Mouse (Mus musculus): ENCODE data around the gene Gstm6. TPM values are rescaled to one million over a fixed set of nuclear protein-coding genes. Genes with fewer than 3 reads are reported as not detected.
"Not testable (repeated sequence)": the region's sequence is repeated elsewhere in the genome, so short reads cannot be mapped to it uniquely, and the experiment has no call there.

Gene Gstm6
- polyA plus RNA-seq, 1 experiment from 2014 or later = 21.2 TPM

DNA sequence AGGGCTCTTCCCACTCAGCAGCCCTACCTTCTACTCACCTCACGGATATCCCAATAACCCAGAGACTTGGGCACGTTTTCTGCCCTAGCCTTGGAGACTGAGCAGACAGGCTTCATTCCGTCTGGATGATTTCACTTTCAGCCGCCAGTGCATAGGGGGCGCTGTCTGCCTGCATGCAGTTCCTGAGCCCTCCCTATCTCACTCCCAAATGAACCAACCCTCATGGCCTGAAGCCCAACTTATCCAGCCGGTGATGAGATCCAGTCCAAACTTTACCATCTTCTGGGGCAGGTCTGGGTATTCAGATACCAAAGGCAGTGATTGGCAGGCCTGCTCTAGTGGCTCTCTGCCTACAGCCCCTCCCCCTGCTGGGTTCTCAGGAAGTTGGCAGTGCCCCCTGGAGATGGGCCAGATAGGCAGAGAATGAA, 9.8 kb upstream of the Gstm6 start:
- WGBS = 20% methylated on average over 6 of the region's 6 CpGs
- Histone ChIP-seq H3K9me3 (replicated peaks; ENCODE audit: control insufficient read depth, low read length, poor library complexity, severe bottlenecking) (no peaks in the 10 kb centered on the region), H3K4me2 (ENCODE audit: low read length) (no peak overlapping the region), H3K9ac (ENCODE audit: low read depth, low read length) (no peak overlapping the region), H3K4me1 (ENCODE audit: control insufficient read depth, insufficient read depth, low read length) (no peaks in the 10 kb centered on the region), H3K36me3 (ENCODE audit: control insufficient read depth, insufficient read depth, low read length) (no peaks in the 10 kb centered on the region), H3K27ac (ENCODE audit: low read length) (peak overlapping the region; percentile 37; the same call in 1 of the 2 replicates), H3K4me3 (ENCODE audit: low read depth, low read length) (no peak overlapping the region), H3K27me3 (ENCODE audit: control insufficient read depth, insufficient read depth, low read depth, low read length) (no peaks in the 10 kb centered on the region)
- ATAC-seq = peak; percentile 71

DNA sequence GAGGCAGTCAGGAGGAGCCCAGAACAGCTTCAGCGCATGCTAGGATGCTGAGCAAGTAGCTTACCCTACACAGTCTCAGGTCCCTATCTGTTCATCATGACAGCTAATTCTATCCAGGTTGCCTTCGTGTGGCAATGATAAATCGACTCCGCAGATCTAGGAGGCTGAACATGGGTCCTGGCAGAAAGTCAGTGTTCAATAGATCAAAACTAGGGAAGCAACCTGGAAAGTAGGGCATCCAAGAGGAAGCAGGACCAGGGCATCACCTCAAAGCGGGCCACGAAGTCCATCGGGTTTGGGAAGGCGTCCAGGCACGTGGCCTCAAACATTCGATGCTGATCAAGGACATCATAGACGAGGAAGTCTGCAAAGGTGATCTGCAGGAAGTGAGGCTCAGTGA, 7.0 kb upstream of the Gstm6 start:
- no peak overlapping the region for H3K9ac ChIP-seq (ENCODE audit: low read depth, low read length)
- no peaks in the 10 kb centered on the region for H3K9me3 ChIP-seq (replicated peaks; ENCODE audit: control insufficient read depth, low read length, poor library complexity, severe bottlenecking)
- 84% methylated on average over 11 of the region's 11 CpGs for WGBS
- H3K27me3 ChIP-seq (ENCODE audit: control insufficient read depth, insufficient read depth, low read depth, low read length) = no peaks in the 10 kb centered on the region
- no peak for ATAC-seq
- no peaks in the 10 kb centered on the region for H3K4me1 ChIP-seq (ENCODE audit: control insufficient read depth, insufficient read depth, low read length)
- no peaks in the 10 kb centered on the region for H3K36me3 ChIP-seq (ENCODE audit: control insufficient read depth, insufficient read depth, low read length)
- H3K27ac ChIP-seq (ENCODE audit: low read length) = no peak overlapping the region
- no peak overlapping the region for H3K4me2 ChIP-seq (ENCODE audit: low read length)
- no peak overlapping the region for H3K4me3 ChIP-seq (ENCODE audit: low read depth, low read length)

DNA sequence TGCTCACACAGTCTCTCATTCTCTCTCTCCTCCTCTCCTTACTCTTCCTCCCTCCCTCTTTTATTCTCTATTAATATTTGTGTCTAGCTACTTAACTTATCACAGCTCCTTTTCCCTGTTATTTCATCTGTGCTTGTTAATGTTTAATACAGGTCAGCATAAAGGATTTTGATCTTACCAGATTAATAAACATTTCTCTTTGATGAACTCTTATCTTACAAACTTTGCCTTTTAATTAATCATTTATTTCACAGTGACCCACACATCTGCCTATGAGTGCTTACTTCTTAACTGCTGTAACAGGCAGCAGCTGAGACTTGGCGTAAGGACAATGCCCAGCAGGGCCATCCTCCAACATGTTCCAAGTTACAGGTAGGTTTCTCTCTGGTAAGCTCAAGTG, 5.9 kb upstream of the Gstm6 start:
- ATAC-seq; H3K36me3 ChIP-seq (ENCODE audit: control insufficient read depth, insufficient read depth, low read length); H3K27ac ChIP-seq (ENCODE audit: low read length); H3K27me3 ChIP-seq (ENCODE audit: control insufficient read depth, insufficient read depth, low read depth, low read length); H3K9me3 ChIP-seq (replicated peaks; ENCODE audit: control insufficient read depth, low read length, poor library complexity, severe bottlenecking); H3K4me2 ChIP-seq (ENCODE audit: low read length); H3K9ac ChIP-seq (ENCODE audit: low read depth, low read length); H3K4me1 ChIP-seq (ENCODE audit: control insufficient read depth, insufficient read depth, low read length); H3K4me3 ChIP-seq (ENCODE audit: low read depth, low read length): not testable (repeated sequence)
- 92% methylated on average over 1 of the region's 1 CpGs for WGBS

DNA sequence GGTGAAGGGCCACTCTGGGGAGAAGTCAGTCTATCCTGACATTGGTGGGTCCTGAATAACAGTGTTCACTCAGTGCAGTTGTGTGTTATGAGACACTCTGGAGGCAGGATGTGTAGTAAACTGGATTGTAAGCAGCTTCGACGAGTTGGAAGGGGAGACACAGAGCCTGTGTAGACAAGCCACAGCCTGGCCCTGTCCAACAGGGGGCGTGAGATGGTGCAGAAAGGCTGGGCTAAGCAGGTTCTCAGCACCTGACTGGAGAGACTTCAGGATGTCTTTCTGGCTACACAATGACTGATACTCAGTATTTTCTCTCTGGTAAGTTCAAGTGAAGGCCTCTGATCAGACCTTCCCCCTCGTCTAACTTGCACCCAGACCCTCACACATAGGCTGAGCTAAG, 2.2 kb upstream of the Gstm6 start:
- no peak for ATAC-seq
- Histone ChIP-seq H3K4me3 (ENCODE audit: low read depth, low read length) (no peak overlapping the region), H3K4me1 (ENCODE audit: control insufficient read depth, insufficient read depth, low read length) (peaks cover 6% of the 10 kb centered on the region; the same call in 1 of the 2 replicates)

DNA sequence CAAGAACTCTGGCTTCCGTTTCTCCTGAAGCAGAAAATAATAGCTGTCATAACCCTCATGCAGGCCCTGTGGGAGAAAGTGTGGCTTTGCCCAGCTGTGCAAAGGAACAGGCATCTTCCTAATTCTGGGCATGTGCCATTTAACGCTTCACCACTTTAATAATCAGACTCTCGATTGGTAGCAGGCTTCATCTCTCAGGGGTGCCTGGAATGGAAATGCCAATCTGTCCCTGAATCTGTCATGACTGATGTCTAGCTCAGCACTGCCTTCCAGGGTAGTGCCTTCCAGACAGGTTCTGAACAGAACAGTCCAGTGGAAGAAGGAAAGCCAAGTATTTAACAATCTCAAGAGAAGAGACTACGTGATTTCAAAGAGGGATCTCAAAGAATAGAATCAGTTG, 2.3 kb downstream of the Gstm6 start:
- H3K27me3 ChIP-seq (ENCODE audit: control insufficient read depth, insufficient read depth, low read depth, low read length) = no peaks in the 10 kb centered on the region
- no peak overlapping the region for H3K9ac ChIP-seq (ENCODE audit: low read depth, low read length)
- no peaks in the 10 kb centered on the region for H3K36me3 ChIP-seq (ENCODE audit: control insufficient read depth, insufficient read depth, low read length)
- no peak overlapping the region for H3K27ac ChIP-seq (ENCODE audit: low read length)
- 61% methylated on average over 4 of the region's 4 CpGs for WGBS
- no peaks in the 10 kb centered on the region for H3K9me3 ChIP-seq (replicated peaks; ENCODE audit: control insufficient read depth, low read length, poor library complexity, severe bottlenecking)
- no peak overlapping the region for H3K4me2 ChIP-seq (ENCODE audit: low read length)
- no peak for ATAC-seq
- H3K4me3 ChIP-seq (ENCODE audit: low read depth, low read length) = no peak overlapping the region
- H3K4me1 ChIP-seq (ENCODE audit: control insufficient read depth, insufficient read depth, low read length) = peaks cover 16% of the 10 kb centered on the region; the same call in 1 of the 2 replicates

More for the DNA sequence above, 2.2 kb upstream of the Gstm6 start:
- H3K27ac ChIP-seq (ENCODE audit: low read length) = no peak overlapping the region
- WGBS = 53% methylated on average over 4 of the region's 4 CpGs
- no peak overlapping the region for H3K4me2 ChIP-seq (ENCODE audit: low read length)
- H3K36me3 ChIP-seq (ENCODE audit: control insufficient read depth, insufficient read depth, low read length) = no peaks in the 10 kb centered on the region
- no peak overlapping the region for H3K9ac ChIP-seq (ENCODE audit: low read depth, low read length)
- no peaks in the 10 kb centered on the region for H3K27me3 ChIP-seq (ENCODE audit: control insufficient read depth, insufficient read depth, low read depth, low read length)
- no peaks in the 10 kb centered on the region for H3K9me3 ChIP-seq (replicated peaks; ENCODE audit: control insufficient read depth, low read length, poor library complexity, severe bottlenecking)

DNA sequence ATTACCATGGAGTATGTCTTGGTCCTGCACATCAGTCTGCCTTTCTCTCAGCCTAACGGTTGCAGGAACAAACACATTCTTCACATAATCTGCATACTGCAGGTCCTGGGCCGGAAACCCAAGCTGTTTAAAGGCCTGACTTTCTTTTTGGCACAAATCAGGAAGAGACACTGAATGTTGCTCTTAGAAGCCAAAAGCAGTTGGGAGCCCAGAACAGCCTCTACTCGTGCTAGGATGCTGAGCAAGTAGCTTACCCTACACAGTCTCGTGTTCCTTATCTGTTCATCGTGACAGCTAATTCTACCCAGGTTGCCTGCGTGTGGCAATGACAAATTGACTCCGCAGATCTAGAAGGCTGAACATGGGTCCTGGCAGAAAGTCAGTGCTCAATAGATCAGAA, 3.0 kb downstream of the Gstm6 start:
- ATAC-seq = no peak
- no peaks in the 10 kb centered on the region for H3K36me3 ChIP-seq (ENCODE audit: control insufficient read depth, insufficient read depth, low read length)
- 82% methylated on average over 7 of the region's 7 CpGs for WGBS

DNA sequence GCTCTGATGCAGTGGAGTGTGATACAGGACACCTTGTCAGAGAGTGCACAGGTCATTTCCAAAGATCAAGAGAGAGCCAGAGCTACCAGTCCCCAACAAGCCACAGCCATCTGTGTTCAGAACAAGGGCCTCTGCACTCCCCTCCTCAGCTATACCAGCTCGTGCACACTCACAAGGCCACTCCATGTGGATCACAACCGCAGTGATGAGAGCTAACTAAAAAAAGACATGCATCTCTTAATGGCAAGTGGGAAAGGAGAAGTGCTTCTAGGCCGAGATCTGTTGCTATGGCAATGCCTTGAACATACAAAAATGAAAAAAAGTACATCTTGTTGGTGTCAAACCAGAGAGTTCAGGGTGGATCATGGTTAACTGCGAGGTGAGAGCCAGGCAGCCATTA, 3.7 kb downstream of the Gstm6 start:
- H3K4me3 ChIP-seq (ENCODE audit: low read depth, low read length) = no peak overlapping the region
- no peaks in the 10 kb centered on the region for H3K27me3 ChIP-seq (ENCODE audit: control insufficient read depth, insufficient read depth, low read depth, low read length)
- peak overlapping the region; percentile 59 for H3K27ac ChIP-seq (ENCODE audit: low read length)
- peaks cover 16% of the 10 kb centered on the region; the same call in 1 of the 2 replicates for H3K4me1 ChIP-seq (ENCODE audit: control insufficient read depth, insufficient read depth, low read length)
- no peaks in the 10 kb centered on the region for H3K9me3 ChIP-seq (replicated peaks; ENCODE audit: control insufficient read depth, low read length, poor library complexity, severe bottlenecking)
- no peaks in the 10 kb centered on the region for H3K36me3 ChIP-seq (ENCODE audit: control insufficient read depth, insufficient read depth, low read length)
- ATAC-seq = no peak
- H3K9ac ChIP-seq (ENCODE audit: low read depth, low read length) = no peak overlapping the region
- WGBS = 35% methylated on average over 4 of the region's 4 CpGs
- H3K4me2 ChIP-seq (ENCODE audit: low read length) = no peak overlapping the region

More for the DNA sequence above, 3.0 kb downstream of the Gstm6 start:
- Histone ChIP-seq H3K4me1 (ENCODE audit: control insufficient read depth, insufficient read depth, low read length) (peaks cover 16% of the 10 kb centered on the region; the same call in 1 of the 2 replicates), H3K4me3 (ENCODE audit: low read depth, low read length) (no peak overlapping the region), H3K9ac (ENCODE audit: low read depth, low read length) (no peak overlapping the region), H3K4me2 (ENCODE audit: low read length) (no peak overlapping the region), H3K27ac (ENCODE audit: low read length) (peak overlapping the region; percentile 30; the same call in 1 of the 2 replicates), H3K27me3 (ENCODE audit: control insufficient read depth, insufficient read depth, low read depth, low read length) (no peaks in the 10 kb centered on the region), H3K9me3 (replicated peaks; ENCODE audit: control insufficient read depth, low read length, poor library complexity, severe bottlenecking) (no peaks in the 10 kb centered on the region)

DNA sequence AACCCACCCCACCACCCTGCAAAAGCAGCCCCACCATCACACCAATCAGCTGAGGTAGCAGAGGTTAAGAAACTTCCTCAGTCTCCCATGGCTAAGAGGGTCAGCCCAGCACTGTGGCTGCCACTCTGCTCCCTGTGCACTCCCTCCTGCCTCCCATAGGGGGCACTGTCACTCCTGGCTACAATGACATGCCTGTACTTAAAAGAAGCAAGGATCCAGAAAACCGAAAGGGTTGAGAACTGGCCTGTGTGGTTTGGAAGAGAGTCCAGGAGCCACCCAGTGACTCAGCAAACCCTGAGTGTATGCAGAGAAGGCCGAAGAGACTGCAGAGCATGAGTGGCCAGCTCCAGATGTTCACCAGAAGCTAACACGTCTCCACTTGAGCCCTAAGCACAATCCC, 4.1 kb downstream of the Gstm6 start:
- no peak for ATAC-seq

DNA sequence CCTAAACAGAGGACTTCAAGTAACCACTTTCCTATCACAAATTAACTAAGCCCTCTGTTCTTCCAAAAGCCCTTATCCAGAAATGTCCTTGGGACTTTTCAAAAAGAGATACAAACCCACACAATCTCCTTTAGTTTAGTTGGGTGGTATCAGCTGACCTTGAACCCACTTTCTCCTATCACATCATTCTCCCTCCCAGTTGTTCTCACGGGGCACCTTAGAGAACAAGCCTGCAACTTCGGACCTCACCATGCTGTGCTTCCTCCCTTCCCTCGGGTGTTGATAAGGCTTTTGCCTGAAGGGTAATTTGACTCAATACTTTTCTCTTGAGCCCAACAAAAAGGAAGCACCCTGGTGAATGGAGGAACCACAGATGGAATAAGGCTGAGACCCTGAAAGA, 7.7 kb downstream of the Gstm6 start:
- H3K36me3 ChIP-seq (ENCODE audit: control insufficient read depth, insufficient read depth, low read length) = no peaks in the 10 kb centered on the region
- no peak for ATAC-seq
- H3K27me3 ChIP-seq (ENCODE audit: control insufficient read depth, insufficient read depth, low read depth, low read length) = no peaks in the 10 kb centered on the region
- H3K4me2 ChIP-seq (ENCODE audit: low read length) = no peak overlapping the region
- no peak overlapping the region for H3K9ac ChIP-seq (ENCODE audit: low read depth, low read length)
- H3K4me1 ChIP-seq (ENCODE audit: control insufficient read depth, insufficient read depth, low read length) = peaks cover 18% of the 10 kb centered on the region
- no peak overlapping the region for H3K4me3 ChIP-seq (ENCODE audit: low read depth, low read length)
- 70% methylated on average over 3 of the region's 3 CpGs for WGBS
- no peak overlapping the region for H3K27ac ChIP-seq (ENCODE audit: low read length)
- no peaks in the 10 kb centered on the region for H3K9me3 ChIP-seq (replicated peaks; ENCODE audit: control insufficient read depth, low read length, poor library complexity, severe bottlenecking)

More for the DNA sequence above, 4.1 kb downstream of the Gstm6 start:
- Histone ChIP-seq H3K9ac (ENCODE audit: low read depth, low read length) (no peak overlapping the region), H3K4me3 (ENCODE audit: low read depth, low read length) (no peak overlapping the region), H3K9me3 (replicated peaks; ENCODE audit: control insufficient read depth, low read length, poor library complexity, severe bottlenecking) (no peaks in the 10 kb centered on the region), H3K27ac (ENCODE audit: low read length) (peak overlapping the region; percentile 59), H3K4me2 (ENCODE audit: low read length) (no peak overlapping the region), H3K27me3 (ENCODE audit: control insufficient read depth, insufficient read depth, low read depth, low read length) (no peaks in the 10 kb centered on the region), H3K4me1 (ENCODE audit: control insufficient read depth, insufficient read depth, low read length) (peaks cover 16% of the 10 kb centered on the region; the same call in 1 of the 2 replicates), H3K36me3 (ENCODE audit: control insufficient read depth, insufficient read depth, low read length) (no peaks in the 10 kb centered on the region)
- WGBS = 54% methylated on average over 3 of the region's 3 CpGs
